Mouse (Mus musculus): Measurements from ENCODE around the gene Mgea5.
A peak's percentile ranks its signal among the peaks of the same experiment; 100 is the strongest.

The Mgea5 gene

GRCm38 (mm10) chr19:45748691-45749242, 34.9 kb downstream of the Mgea5 start:
- DNase-seq (ENCODE audit: low read depth, low spot score), result no peak

GRCm38 (mm10) chr19:45748206-45748605, 35.4 kb downstream of the Mgea5 start:
- no peak for DNase-seq (ENCODE audit: low read depth, low spot score)

- DNase-seq (ENCODE audit: low read depth, low spot score), result peak; percentile 87
These were observed 36.4 kb downstream of the Mgea5 start for GRCm38 (mm10) chr19:45747028-45747867.

GRCm38 (mm10) chr19:45746153-45747020, 37.2 kb downstream of the Mgea5 start:
- DNase-seq (ENCODE audit: low read depth, low spot score), result peak; percentile 84

GRCm38 (mm10) chr19:45745344-45746152, 38.1 kb downstream of the Mgea5 start:
- no peak for DNase-seq (ENCODE audit: low read depth, low spot score)

GRCm38 (mm10) chr19:45743619-45744018, 40.0 kb downstream of the Mgea5 start:
- no peak for DNase-seq (ENCODE audit: low read depth, low spot score)

GRCm38 (mm10) chr19:45742984-45743575, 40.6 kb downstream of the Mgea5 start:
- DNase-seq (ENCODE audit: low read depth, low spot score), result no peak

GRCm38 (mm10) chr19:45742218-45742983, 41.2 kb downstream of the Mgea5 start, which contains the start of gene Fgf8:
Gene Fgf8, minus strand, starts transcription at chr19:45742915.
- no peak for DNase-seq (ENCODE audit: low read depth, low spot score)

- no peak for DNase-seq (ENCODE audit: low read depth, low spot score)
These were observed 42.0 kb downstream of the Mgea5 start for GRCm38 (mm10) chr19:45741431-45742217.

GRCm38 (mm10) chr19:45740817-45741216, 42.8 kb downstream of the Mgea5 start:
- DNase-seq (ENCODE audit: low read depth, low spot score), result no peak

GRCm38 (mm10) chr19:45740233-45740632, 43.4 kb downstream of the Mgea5 start:
- DNase-seq (ENCODE audit: low read depth, low spot score), result no peak

- DNase-seq (ENCODE audit: low read depth, low spot score), result no peak
These were observed 45.1 kb downstream of the Mgea5 start for GRCm38 (mm10) chr19:45738521-45738920.

GRCm38 (mm10) chr19:45737846-45738484, 45.7 kb downstream of the Mgea5 start:
- no peak for DNase-seq (ENCODE audit: low read depth, low spot score)

GRCm38 (mm10) chr19:45737208-45737845, 46.3 kb downstream of the Mgea5 start:
- no peak for DNase-seq (ENCODE audit: low read depth, low spot score)

GRCm38 (mm10) chr19:45736855-45737207, 46.8 kb downstream of the Mgea5 start:
- DNase-seq (ENCODE audit: low read depth, low spot score), result no peak

GRCm38 (mm10) chr19:45736241-45736640, 47.4 kb downstream of the Mgea5 start:
- DNase-seq (ENCODE audit: low read depth, low spot score), result no peak

GRCm38 (mm10) chr19:45734762-45735161, 48.9 kb downstream of the Mgea5 start:
- no peak for DNase-seq (ENCODE audit: low read depth, low spot score)

GRCm38 (mm10) chr19:45734191-45734590, 49.4 kb downstream of the Mgea5 start:
- DNase-seq (ENCODE audit: low read depth, low spot score), result no peak

Measured in mesoderm, embryonic 11.5 days (tissue).